Mouse (Mus musculus): Measurements from ENCODE around the gene Ppp2r1b.

Gene Ppp2r1b

GRCm38 (mm10) chr9:50873210-50873609 lies 28.1 kb downstream of the Ppp2r1b start:
- DNase-seq, result no peak

DNA sequence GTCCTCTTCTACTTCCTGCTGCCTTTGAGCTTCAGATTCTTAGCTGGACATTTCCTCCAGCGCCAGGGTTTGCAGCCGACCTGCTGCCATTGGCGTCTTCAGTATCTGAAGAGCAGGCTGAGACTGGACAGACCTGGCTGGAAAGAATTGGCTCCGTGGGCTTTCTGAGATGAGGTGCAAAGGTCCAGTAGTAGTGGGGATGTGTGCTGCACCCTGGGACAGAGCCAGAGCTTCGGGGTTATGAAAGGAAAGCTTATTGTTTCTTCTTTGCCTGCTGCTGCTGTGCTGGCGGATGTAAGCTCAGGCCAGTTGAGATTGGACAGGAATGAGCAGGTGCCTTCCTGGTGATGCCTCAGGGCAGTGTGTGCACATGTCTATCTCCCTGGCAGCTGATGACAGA lies 28.9 kb downstream of the Ppp2r1b start:
- DNase-seq, result no peak

GRCm38 (mm10) chr9:50875470-50875869 lies 30.4 kb downstream of the Ppp2r1b start:
- DNase-seq, result no peak

DNA sequence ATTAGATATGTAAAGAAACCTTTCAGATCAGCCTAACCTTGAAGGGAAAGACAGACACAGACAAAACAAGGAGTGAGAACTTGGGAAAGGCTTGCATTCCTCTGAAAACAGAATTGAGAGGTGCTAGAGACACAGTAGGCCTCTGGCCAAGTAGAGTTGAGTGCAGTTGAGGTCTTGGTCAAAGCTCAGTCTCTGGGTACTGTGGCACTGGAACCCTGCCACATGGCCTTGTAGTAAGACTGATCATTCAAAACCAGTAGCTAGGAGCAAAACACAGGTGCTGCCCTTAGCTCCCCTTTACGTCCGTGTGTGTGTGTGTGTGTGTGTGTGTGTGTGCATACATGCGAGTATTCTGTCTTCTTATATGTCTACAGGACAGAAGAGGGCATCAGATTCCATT lies 31.2 kb downstream of the Ppp2r1b start:
- DNase-seq, result no peak

DNA sequence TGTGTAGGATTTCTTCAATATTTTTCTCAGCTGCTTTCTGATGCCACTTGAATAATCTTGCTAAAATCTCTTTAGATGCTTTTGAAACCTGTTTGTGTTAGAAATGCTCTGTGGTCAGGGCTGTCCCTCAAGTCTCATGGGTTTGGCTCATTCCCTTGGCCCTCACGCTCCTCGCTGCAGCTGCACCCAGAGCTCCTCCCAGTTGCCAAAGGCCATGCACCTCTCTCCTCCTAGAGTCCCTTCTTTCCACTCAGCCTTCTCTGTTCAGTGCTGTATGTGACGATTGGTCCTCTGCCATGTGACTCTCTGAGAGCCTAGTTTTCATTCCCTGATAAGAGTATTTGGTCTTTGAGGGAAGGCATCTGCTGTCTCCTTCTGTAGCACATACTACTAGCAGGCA lies 32.3 kb downstream of the Ppp2r1b start:
- DNase-seq, result no peak

DNA sequence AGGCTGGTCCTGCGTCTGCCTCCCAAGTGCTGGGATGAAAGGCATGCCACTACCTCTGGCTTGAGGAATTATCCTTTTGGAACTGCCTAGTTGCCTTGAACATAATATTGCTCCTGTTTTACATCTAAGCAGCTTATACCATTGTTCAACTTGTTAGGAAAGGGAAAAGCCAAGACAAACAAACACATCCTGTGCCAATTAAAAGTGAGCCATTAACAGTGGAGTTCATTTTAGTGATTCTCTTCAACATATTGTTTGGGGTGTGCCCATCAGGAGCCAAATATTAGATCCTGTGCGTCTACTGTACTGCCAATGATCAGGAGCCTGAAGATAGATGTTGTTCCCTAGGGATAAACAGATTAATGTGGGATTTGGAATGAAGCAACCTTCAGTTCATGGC lies 37.1 kb downstream of the Ppp2r1b start:
- no peak for DNase-seq

DNA sequence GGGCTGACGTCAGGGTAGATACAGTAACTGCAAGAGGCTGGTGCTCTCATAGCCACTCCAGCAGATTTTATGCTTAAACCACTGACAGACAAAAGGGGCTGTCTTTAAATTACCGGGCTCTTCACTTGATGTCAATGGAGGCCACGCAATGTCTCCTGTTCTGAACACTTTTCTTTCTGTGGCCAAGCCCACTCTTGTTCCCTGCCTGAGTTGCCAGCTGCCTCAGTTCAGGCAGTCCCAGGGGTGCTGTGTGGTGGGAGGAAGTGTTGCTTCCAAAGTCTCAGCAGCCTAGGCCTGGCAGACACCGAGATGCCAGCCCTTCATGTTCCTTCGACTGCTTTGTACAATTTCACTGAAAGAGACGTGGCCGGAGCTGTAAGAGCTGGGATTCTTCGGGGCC lies 39.0 kb downstream of the Ppp2r1b start:
- DNase-seq, result no peak

- DNase-seq, result peak; percentile 65
These were observed 39.9 kb downstream of the Ppp2r1b start for GRCm38 (mm10) chr9:50884741-50885599.

GRCm38 (mm10) chr9:50885600-50885987 lies 40.5 kb downstream of the Ppp2r1b start:
- no peak for DNase-seq

GRCm38 (mm10) chr9:50886870-50887269 lies 41.8 kb downstream of the Ppp2r1b start:
- DNase-seq, result no peak

GRCm38 (mm10) chr9:50887351-50887750 lies 42.2 kb downstream of the Ppp2r1b start:
- DNase-seq, result no peak

DNA sequence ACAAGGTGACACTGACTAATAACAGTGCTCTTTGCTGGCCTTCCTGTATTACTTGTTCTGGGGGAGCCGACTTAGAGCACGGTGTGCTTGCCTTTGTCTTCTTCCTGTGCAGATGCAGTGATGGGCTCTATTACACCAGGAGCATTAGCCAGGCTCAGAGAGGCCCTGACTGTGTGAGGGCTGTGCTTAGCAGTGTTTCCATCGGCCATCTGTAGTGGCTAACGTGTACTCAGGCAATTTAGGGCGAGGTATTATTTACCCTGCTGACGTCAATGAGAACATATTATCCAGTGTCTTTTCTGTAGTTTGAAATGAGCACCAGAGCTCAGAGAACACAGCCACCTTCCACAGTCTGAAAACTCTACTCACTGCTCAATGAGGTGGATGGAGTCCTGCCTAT lies 44.1 kb downstream of the Ppp2r1b start:
- no peak for DNase-seq

GRCm38 (mm10) chr9:50889964-50890363 lies 44.9 kb downstream of the Ppp2r1b start:
- no peak for DNase-seq

DNA sequence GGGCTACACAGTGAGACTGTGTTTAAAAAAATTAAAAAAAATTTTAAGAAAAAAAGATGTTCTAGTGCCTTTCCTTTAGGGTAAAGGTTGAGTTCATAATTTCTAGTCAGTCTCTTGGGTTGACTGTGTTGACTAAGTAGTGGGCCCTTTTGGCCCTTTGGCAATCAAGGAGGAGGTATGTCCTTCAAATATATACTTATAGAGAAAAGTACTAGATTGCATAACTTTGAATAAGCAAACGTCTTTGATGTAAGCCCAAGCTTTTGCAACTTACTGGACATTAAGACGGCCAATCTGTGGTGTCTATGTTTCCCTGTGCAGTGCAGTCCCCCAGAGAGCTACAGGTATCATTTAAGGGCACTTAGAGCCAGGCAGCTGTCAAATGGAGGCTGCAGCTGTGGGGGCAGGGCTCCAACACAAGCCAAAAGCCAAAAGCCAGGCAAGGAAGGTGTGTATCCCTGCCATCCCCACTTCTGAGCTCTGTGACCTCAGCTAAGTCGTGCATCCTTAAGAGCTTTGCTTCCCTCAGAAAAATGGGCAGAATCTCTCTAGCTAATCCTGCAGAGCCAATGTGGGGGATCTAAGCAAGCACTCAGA lies 45.5 kb downstream of the Ppp2r1b start:
- no peak for DNase-seq

- no peak for DNase-seq
These were observed 48.6 kb downstream of the Ppp2r1b start for GRCm38 (mm10) chr9:50893665-50894064.

DNA sequence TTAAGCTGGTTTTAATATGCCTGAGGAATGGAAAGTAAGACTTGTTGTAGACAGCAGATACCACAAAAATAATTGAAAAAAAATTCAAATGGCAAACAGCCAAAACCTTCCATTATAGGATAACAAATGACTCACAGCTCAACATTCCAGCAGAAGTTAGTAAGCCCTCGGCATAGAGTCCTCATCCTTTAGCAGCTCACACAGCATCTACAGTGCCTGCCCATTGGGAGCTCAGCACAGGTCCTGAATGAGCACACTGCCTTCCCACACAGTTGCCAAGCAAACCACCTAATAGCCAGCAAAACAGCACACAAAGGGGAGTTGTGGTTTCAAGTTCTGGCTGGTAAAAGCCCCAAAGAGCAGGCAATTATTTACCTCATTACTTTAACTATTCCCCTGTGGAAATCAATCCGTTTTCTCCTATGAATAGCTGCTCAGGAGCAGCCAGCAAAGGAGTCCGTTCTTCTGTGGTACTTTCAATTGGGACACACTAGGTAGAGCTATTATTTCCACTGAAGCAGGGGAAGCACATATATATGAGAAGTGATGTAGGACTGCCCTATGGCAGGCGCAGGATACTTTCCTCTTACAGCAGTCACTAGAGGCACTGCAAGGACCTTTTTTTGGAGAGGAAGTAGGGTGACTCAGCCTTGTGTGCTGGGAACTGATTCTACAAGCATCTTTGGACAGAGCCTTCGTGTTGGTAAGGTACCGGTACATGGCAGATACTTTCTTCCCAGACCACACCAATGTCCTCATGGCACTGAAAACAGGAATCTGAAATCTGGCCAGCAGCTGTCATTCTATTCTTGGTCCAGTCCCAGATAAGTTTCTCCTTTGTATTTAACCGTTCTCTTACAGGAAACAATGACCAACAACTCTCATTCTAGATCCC lies 55.2 kb downstream of the Ppp2r1b start:
- no peak for DNase-seq

DNA sequence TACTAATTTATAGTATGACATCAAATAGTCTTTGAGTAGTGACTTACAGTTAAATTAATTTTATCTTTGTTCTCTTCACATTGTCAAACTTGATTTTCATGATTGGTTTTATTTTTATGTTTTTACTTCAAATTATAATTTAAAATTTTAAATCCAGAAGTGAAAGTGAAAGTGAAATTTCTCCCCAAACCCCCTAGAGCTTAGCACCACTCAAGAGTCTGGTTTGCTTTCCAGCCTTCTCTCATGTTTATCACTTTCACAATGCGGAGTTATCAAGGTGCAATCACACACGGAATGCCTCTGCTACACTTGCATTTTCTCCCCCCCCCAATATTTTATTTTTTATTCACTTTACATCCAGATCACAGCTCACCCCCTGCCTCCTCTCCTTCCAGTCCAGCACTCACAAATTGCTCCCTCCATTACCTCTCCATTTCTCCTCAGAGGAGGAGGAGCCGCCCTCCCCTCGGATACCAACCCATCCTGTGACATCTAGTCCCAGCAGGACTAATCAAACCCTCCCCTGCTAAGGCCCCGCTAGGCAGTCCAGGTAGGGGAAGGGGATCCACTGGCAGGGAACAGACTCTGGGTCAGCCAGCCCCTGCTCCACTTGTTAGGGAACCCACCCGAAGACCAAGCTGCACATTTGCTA lies 59.2 kb downstream of the Ppp2r1b start:
- DNase-seq, result no peak

- no peak for DNase-seq
These were observed 60.2 kb downstream of the Ppp2r1b start for GRCm38 (mm10) chr9:50905321-50905720.

DNA sequence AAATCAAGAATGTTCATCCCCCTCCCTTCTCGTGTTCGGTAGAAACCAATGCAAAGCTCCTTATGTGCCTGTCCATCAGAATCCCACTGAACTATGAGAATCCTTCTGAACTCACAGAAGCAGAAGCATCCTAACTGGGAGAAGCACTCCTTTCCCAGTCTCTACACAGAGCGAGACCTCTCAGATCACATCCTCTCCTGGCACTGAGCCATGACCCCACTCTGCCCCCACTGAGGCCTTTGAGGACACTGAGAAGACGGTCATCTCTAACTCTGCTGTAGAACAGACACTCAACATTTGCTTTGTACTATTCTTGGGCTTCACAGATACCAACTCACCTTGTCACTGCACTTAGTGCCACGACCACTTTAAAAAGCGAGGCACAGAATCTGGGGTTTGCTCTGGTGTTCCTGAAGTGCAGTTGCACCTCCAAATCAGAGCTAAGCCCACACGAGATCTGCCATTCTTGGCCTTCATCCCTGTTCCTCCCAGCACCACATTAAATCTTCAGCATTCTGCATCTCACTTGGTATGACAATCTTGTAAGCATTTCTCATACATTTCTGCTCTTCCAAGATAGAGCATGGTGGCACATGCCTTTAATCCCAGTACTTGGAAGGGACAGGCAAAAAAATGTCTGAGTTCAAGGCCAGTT lies 66.9 kb downstream of the Ppp2r1b start:
- DNase-seq, result no peak

DNA sequence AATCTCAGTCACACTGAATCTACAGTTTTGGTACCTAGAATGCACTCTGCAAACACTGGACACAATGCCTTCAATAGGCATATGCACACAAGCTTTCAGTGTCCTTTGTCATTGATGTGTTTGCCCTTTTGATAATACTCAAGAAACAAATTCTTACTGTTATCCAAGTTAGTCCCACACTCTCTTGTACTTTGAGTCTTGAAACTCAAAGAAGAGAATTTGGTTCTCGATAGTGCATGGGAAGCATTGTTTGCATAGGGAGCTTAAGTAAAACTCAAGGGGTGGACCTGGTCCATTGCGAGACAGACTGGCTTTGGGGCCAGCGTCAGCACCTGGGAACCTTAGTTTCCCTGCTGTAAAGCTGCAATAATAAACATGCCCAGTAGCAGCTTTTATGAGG lies 73.0 kb downstream of the Ppp2r1b start:
- DNase-seq, result no peak

GRCm38 (mm10) chr9:50919554-50919953 lies 74.5 kb downstream of the Ppp2r1b start:
- DNase-seq, result no peak

Data from retina, postnatal 1 day (tissue).